Mouse (Mus musculus): ENCODE measurements at regions not wholly inside any gene's neighbourhood (a gene's known extent, or its start where the extent isn't known, plus 50 kb on each side); places are given as distances from the start of the nearest gene placed in this dataset.

DNA sequence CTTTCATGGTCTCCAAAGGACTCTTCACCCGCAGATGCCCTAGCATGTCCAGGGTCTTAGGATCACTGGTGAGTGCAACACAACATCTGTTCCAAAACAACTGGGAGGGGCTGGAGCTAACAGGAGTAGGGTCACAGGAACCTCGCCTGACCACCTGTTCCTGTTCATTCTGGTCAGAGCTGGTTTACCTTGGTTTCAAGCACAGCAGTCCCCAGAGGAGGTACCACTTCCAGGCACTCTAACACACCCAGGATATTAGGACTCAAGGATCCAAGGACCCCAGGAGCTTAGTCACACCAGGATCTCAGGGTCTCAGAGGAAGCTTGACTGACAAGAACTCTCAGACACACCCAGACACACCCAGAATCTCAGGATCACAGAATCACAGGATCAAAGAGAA, 94.9 kb upstream of the Plscr5 start:
- Histone ChIP-seq H3K9ac (ENCODE audit: control insufficient read depth, low read depth, low read length, poor library complexity, severe bottlenecking) (no peak overlapping the region), H3K4me1 (ENCODE audit: control insufficient read depth in 1 of 2, insufficient read depth in 2 of 2, low read length in 2 of 2) (no peaks in the 10 kb centered on the region), H3K36me3 (ENCODE audit: control insufficient read depth in 1 of 2, insufficient read depth in 2 of 2, low read length in 2 of 2) (no peaks in the 10 kb centered on the region), H3K27ac (ENCODE audit: control insufficient read depth, low read depth, low read length) (no peak overlapping the region), H3K9me3 (replicated peaks; ENCODE audit: insufficient read depth, low read length) (no peaks in the 10 kb centered on the region), H3K27me3 (ENCODE audit: control insufficient read depth in 1 of 2, insufficient read depth in 2 of 2, low read length in 2 of 2) (no peaks in the 10 kb centered on the region), H3K79me2 (ENCODE audit: control insufficient read depth, insufficient read depth, low read length, poor library complexity) (no peaks in the 10 kb centered on the region), H3K4me3 (ENCODE audit: control insufficient read depth in 1 of 2, insufficient read depth in 1 of 2, low read depth in 2 of 2, low read length in 2 of 2) (no peak overlapping the region)
- TF ChIP-seq ELF1 (IDR thresholded peaks at IDR 0.05; ENCODE audit: low read depth, low read length) (no peak), MAX (IDR thresholded peaks at IDR 0.05; ENCODE audit: low read length) (no peak), SMC3 (IDR thresholded peaks at IDR 0.05; ENCODE audit: low read depth, low read length) (no peak), SIN3A (IDR thresholded peaks at IDR 0.05; ENCODE audit: low read length) (no peak), RCOR1 (IDR thresholded peaks at IDR 0.05; ENCODE audit: low read depth, low read length) (no peak), NRF1 (IDR thresholded peaks at IDR 0.05; ENCODE audit: insufficient read depth, low read depth, low read length, poor library complexity, severe bottlenecking) (no peak), POLR2AphosphoS2 (IDR thresholded peaks at IDR 0.05; ENCODE audit: low read length) (no peak), TAL1 (IDR thresholded peaks at IDR 0.05; ENCODE audit: low read length) (no peak), MYB (IDR thresholded peaks at IDR 0.05; ENCODE audit: low read depth, low read length) (no peak), ZMIZ1 (IDR thresholded peaks at IDR 0.05; ENCODE audit: low read depth, low read length) (no peak), GATA1 (IDR thresholded peaks at IDR 0.05; ENCODE audit: low read depth, low read length) (no peak), MXI1 (IDR thresholded peaks at IDR 0.05; ENCODE audit: low read depth, low read length) (no peak), EP300 (IDR thresholded peaks at IDR 0.05; ENCODE audit: low read depth in 1 of 2, low read length in 2 of 2) (no peak), CHD1 (IDR thresholded peaks at IDR 0.05; ENCODE audit: low read depth, low read length) (no peak), ZC3H11A (IDR thresholded peaks at IDR 0.05; ENCODE audit: low read depth, low read length) (no peak), ZNF384 (IDR thresholded peaks at IDR 0.05; ENCODE audit: low read depth, low read length) (no peak), JUND (IDR thresholded peaks at IDR 0.05; ENCODE audit: low read depth, low read length) (no peak)
- DNase-seq (ENCODE audit: low read depth, low spot score): no peak

DNA sequence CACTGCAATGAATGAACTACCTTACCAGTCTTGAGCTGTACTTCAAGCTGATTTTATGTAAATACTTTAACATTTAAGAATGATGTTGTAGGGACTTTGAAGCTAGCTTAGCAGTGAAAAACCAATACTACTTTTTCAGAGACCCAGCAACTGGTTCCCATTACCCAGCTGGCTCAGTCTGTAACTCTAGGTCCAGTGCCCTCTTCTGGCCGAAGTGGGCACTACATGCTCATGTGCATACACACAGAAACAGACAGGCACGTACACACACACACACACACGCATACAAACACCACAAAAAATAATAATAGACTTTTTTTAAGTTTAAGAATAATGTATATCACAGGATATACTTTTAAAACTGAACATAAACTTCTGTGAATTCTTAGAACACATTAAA, 63.2 kb upstream of the Plscr5 start:
- Histone ChIP-seq H3K9ac (ENCODE audit: control insufficient read depth, low read depth, low read length, poor library complexity, severe bottlenecking) (no peak overlapping the region), H3K36me3 (ENCODE audit: control insufficient read depth in 1 of 2, insufficient read depth in 2 of 2, low read length in 2 of 2) (no peaks in the 10 kb centered on the region), H3K4me1 (ENCODE audit: control insufficient read depth in 1 of 2, insufficient read depth in 2 of 2, low read length in 2 of 2) (no peaks in the 10 kb centered on the region), H3K9me3 (replicated peaks; ENCODE audit: insufficient read depth, low read length) (no peaks in the 10 kb centered on the region), H3K79me2 (ENCODE audit: control insufficient read depth, insufficient read depth, low read length, poor library complexity) (no peaks in the 10 kb centered on the region), H3K4me3 (ENCODE audit: control insufficient read depth in 1 of 2, insufficient read depth in 1 of 2, low read depth in 2 of 2, low read length in 2 of 2) (no peak overlapping the region), H3K27me3 (ENCODE audit: control insufficient read depth in 1 of 2, insufficient read depth in 2 of 2, low read length in 2 of 2) (peaks cover 0 to 2% of the 10 kb centered on the region in 2 experiments; a peak in 1 of 4 replicates), H3K27ac (ENCODE audit: control insufficient read depth, low read depth, low read length) (no peak overlapping the region)
- TF ChIP-seq CTCF (IDR thresholded peaks at IDR 0.05 in 2 of 3, conservative IDR thresholded peaks at IDR 0.05 in 1 of 3; ENCODE audit: control insufficient read depth in 1 of 3, insufficient read depth in 1 of 3, low read depth in 2 of 3, low read length in 3 of 3, poor library complexity in 1 of 3, severe bottlenecking in 1 of 3): peak; percentile 32 to 45 (median 42); a peak in 5 of 6 replicates
- peak; percentile 33; the same call in 1 of the 2 replicates for TF ChIP-seq SMC3 (IDR thresholded peaks at IDR 0.05; ENCODE audit: low read depth, low read length)
- TF ChIP-seq GATA1 (IDR thresholded peaks at IDR 0.05; ENCODE audit: low read depth, low read length): no peak
- no peak for TF ChIP-seq EP300 (IDR thresholded peaks at IDR 0.05; ENCODE audit: low read depth in 1 of 2, low read length in 2 of 2)
- DNase-seq (ENCODE audit: low read depth, low spot score): peak; percentile 34

All from MEL (cell line).